Mouse (Mus musculus) v-Abl transformed pro-B cells (cell line): ENCODE data around the gene Gm28048.

Source experiments
- in situ Hi-C, 2 experiments: fragments of 400-800 bp; cut with MboI; formaldehyde crosslinking; loops; one replicate each; pipeline ENCODE4 v1.15.1; 2025; ENCODE audit not compliant: unreplicated experiment in 2 of 2

Gene Gm28048

DNA sequence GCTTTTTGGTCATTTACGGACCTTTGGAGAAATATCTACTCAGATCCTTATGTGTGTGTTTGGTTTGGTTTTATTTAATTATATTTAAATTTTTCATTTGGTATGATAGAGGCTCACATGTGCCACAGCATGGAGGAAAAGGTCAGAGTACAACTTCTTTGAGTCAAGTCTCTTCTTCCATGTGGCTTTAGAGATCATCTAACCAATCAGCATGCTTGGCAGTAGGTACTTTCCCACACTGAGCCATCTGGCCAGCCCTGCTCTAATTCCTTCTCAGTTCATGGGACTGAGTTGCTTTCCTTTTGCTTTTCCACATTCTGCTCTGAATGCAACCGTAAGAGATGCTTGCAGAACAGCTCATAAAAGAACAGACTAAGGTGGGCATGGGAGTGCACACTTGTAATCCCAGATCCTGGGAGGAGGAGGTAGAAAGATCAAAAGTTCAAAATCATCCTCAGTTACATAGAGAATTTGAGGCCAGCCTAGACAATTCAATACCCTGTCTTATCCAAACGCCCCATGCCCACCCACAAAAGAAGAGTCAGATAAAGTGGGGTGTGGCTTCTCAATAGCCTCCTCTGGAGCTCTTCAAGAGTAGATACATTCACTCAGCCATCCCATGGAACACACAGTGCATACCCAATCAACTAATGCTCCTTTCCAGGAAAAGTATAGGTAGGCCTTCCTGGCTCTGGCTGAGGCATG is 188.6 kb downstream of the Gm28048 start:
- in situ Hi-C loops = no loop called here

DNA sequence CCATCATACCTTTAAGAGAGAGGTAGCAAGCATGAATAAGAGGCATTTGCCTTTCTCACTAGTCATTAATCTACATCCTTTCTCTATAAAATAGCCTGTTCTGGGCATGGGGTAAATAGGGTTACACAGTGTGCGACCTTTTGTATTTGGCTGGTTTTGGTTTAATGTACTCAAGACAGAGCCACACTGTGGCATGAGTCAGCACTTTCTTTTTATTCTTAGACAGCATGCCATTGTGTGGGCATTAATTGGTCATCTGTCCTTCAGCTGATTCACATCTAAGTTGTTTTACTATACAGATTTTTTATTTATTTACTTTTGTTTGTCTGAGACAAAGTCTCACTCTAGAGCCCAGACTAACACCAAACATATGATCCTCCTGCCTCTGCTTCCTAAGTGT is 189.7 kb downstream of the Gm28048 start:
- in situ Hi-C loops = no loop called here

DNA sequence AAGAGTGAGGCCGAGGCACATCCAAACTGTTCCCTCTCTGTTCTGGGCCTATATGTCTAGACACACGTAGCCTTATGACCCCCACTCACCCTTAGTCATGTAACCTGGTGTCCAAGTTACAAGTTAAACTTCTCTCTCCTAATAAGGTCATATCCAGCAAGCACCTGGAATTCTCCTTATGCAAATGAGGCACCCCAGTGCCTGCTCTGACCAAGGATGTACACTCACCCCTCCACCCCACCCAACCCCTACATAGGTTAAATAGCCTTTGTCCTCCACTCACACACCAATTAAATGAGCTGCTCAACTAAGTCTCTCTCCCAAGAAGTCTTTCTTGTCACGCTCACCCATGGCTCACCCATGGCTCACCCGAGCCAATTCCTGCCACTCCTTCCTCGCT is 190.2 kb downstream of the Gm28048 start:
- in situ Hi-C loops = no loop called here

DNA sequence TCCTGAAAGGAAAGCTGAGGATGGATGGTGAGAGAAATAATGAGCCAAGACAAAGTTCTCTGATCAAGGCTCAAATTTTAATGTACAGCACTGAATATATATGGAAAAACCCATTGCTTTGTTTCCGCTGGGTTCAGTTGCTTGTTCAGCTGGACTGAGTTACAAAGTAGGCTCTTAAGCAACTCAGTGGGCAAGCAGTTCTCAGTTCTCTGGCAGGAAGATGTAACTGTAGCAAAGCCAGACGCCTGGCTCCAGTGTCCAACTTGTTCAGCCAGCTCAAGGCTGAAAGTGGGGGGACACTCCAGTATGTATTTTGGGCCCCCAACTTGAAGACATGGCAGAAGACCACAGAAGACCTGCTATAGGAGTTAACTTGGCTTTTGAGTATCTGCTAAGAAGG is 194.1 kb downstream of the Gm28048 start:
- in situ Hi-C loops = no loop called here
